Mouse (Mus musculus): ENCODE measurements at regions not wholly inside any gene's neighbourhood (a gene's known extent, or its start where the extent isn't known, plus 50 kb on each side); places are given as distances from the start of the nearest gene placed in this dataset.

GRCm38 (mm10) chr4:82154021-82154555 lies 551.5 kb downstream of the Nfib start:
- Histone ChIP-seq H3K27me3 (ENCODE audit: control insufficient read depth, insufficient read depth, low read length) (no peaks in the 10 kb centered on the region), H3K9me3 (ENCODE audit: control insufficient read depth, low read depth, low read length) (no peaks in the 10 kb centered on the region), H3K36me3 (ENCODE audit: control insufficient read depth, insufficient read depth, low read length) (no peaks in the 10 kb centered on the region), H3K4me3 (ENCODE audit: low read depth, low read length) (no peak overlapping the region), H3K4me1 (ENCODE audit: control insufficient read depth, insufficient read depth, low read length) (no peaks in the 10 kb centered on the region), H3K4me2 (replicated peaks; ENCODE audit: low read depth, low read length) (no peak overlapping the region), H3K9ac (replicated peaks; ENCODE audit: low read depth, low read length) (no peak overlapping the region), H3K27ac (ENCODE audit: low read length) (no peak overlapping the region)
- no peak for ATAC-seq (ENCODE audit: insufficient number of reproducible peaks, insufficient read depth, low FRiP score, low read depth)
- 88% methylated on average over 9 of the region's 9 CpGs for WGBS

GRCm38 (mm10) chr4:82153604-82154003 lies 551.9 kb downstream of the Nfib start:
- Histone ChIP-seq H3K27ac (ENCODE audit: low read length) (no peak overlapping the region), H3K4me3 (ENCODE audit: low read depth, low read length) (no peak overlapping the region), H3K9ac (replicated peaks; ENCODE audit: low read depth, low read length) (no peak overlapping the region), H3K4me1 (ENCODE audit: control insufficient read depth, insufficient read depth, low read length) (no peaks in the 10 kb centered on the region), H3K27me3 (ENCODE audit: control insufficient read depth, insufficient read depth, low read length) (no peaks in the 10 kb centered on the region), H3K36me3 (ENCODE audit: control insufficient read depth, insufficient read depth, low read length) (no peaks in the 10 kb centered on the region), H3K4me2 (replicated peaks; ENCODE audit: low read depth, low read length) (no peak overlapping the region), H3K9me3 (ENCODE audit: control insufficient read depth, low read depth, low read length) (no peaks in the 10 kb centered on the region)
- ATAC-seq (ENCODE audit: insufficient number of reproducible peaks, insufficient read depth, low FRiP score, low read depth): no peak
- WGBS: 65% methylated on average over 5 of the region's 5 CpGs

GRCm38 (mm10) chr4:82149957-82150356 lies 555.6 kb downstream of the Nfib start:
- WGBS: 73% methylated on average over 1 of the region's 1 CpGs
- no peaks in the 10 kb centered on the region for H3K27me3 ChIP-seq (ENCODE audit: control insufficient read depth, insufficient read depth, low read length)
- ATAC-seq (ENCODE audit: insufficient number of reproducible peaks, insufficient read depth, low FRiP score, low read depth): no peak

GRCm38 (mm10) chr4:82148129-82149064 lies 557.2 kb downstream of the Nfib start:
- Histone ChIP-seq H3K27ac (ENCODE audit: low read length) (no peak overlapping the region), H3K4me1 (ENCODE audit: control insufficient read depth, insufficient read depth, low read length) (0 out of 2 replicates have a peak, but pooled peaks cover 4% of the 10 kb centered on the region), H3K4me3 (ENCODE audit: low read depth, low read length) (no peak overlapping the region), H3K36me3 (ENCODE audit: control insufficient read depth, insufficient read depth, low read length) (no peaks in the 10 kb centered on the region), H3K9ac (replicated peaks; ENCODE audit: low read depth, low read length) (no peak overlapping the region), H3K27me3 (ENCODE audit: control insufficient read depth, insufficient read depth, low read length) (no peaks in the 10 kb centered on the region), H3K4me2 (replicated peaks; ENCODE audit: low read depth, low read length) (no peak overlapping the region), H3K9me3 (ENCODE audit: control insufficient read depth, low read depth, low read length) (no peaks in the 10 kb centered on the region)
- no peak for ATAC-seq (ENCODE audit: insufficient number of reproducible peaks, insufficient read depth, low FRiP score, low read depth)
- 45% methylated on average over 6 of the region's 6 CpGs for WGBS

More at GRCm38 (mm10) chr4:82149957-82150356, 555.6 kb downstream of the Nfib start:
- no peak overlapping the region for H3K4me2 ChIP-seq (replicated peaks; ENCODE audit: low read depth, low read length)
- H3K4me3 ChIP-seq (ENCODE audit: low read depth, low read length): no peak overlapping the region
- no peaks in the 10 kb centered on the region for H3K36me3 ChIP-seq (ENCODE audit: control insufficient read depth, insufficient read depth, low read length)
- H3K9me3 ChIP-seq (ENCODE audit: control insufficient read depth, low read depth, low read length): no peaks in the 10 kb centered on the region
- H3K9ac ChIP-seq (replicated peaks; ENCODE audit: low read depth, low read length): no peak overlapping the region
- H3K27ac ChIP-seq (ENCODE audit: low read length): no peak overlapping the region
- H3K4me1 ChIP-seq (ENCODE audit: control insufficient read depth, insufficient read depth, low read length): 0 out of 2 replicates have a peak, but pooled peaks cover 4% of the 10 kb centered on the region

GRCm38 (mm10) chr4:82142391-82142790 lies 563.2 kb downstream of the Nfib start:
- WGBS: 86% methylated on average over 3 of the region's 3 CpGs
- no peaks in the 10 kb centered on the region for H3K4me1 ChIP-seq (ENCODE audit: control insufficient read depth, insufficient read depth, low read length)
- no peaks in the 10 kb centered on the region for H3K36me3 ChIP-seq (ENCODE audit: control insufficient read depth, insufficient read depth, low read length)
- no peak for ATAC-seq (ENCODE audit: insufficient number of reproducible peaks, insufficient read depth, low FRiP score, low read depth)
- H3K4me2 ChIP-seq (replicated peaks; ENCODE audit: low read depth, low read length): no peak overlapping the region
- H3K4me3 ChIP-seq (ENCODE audit: low read depth, low read length): no peak overlapping the region
- H3K27ac ChIP-seq (ENCODE audit: low read length): no peak overlapping the region
- no peaks in the 10 kb centered on the region for H3K9me3 ChIP-seq (ENCODE audit: control insufficient read depth, low read depth, low read length)
- H3K9ac ChIP-seq (replicated peaks; ENCODE audit: low read depth, low read length): no peak overlapping the region
- H3K27me3 ChIP-seq (ENCODE audit: control insufficient read depth, insufficient read depth, low read length): no peaks in the 10 kb centered on the region

- Histone ChIP-seq H3K27ac (ENCODE audit: low read length) (no peak overlapping the region), H3K9ac (replicated peaks; ENCODE audit: low read depth, low read length) (no peak overlapping the region), H3K9me3 (ENCODE audit: control insufficient read depth, low read depth, low read length) (no peaks in the 10 kb centered on the region), H3K36me3 (ENCODE audit: control insufficient read depth, insufficient read depth, low read length) (no peaks in the 10 kb centered on the region), H3K4me3 (ENCODE audit: low read depth, low read length) (no peak overlapping the region), H3K4me1 (ENCODE audit: control insufficient read depth, insufficient read depth, low read length) (no peaks in the 10 kb centered on the region), H3K4me2 (replicated peaks; ENCODE audit: low read depth, low read length) (no peak overlapping the region), H3K27me3 (ENCODE audit: control insufficient read depth, insufficient read depth, low read length) (no peaks in the 10 kb centered on the region)
- WGBS: 91% methylated on average over 6 of the region's 6 CpGs
- ATAC-seq (ENCODE audit: insufficient number of reproducible peaks, insufficient read depth, low FRiP score, low read depth): no peak
Measured at GRCm38 (mm10) chr4:82139806-82140205, 565.7 kb downstream of the Nfib start.

- Histone ChIP-seq H3K36me3 (ENCODE audit: control insufficient read depth, insufficient read depth, low read length) (no peaks in the 10 kb centered on the region), H3K27ac (ENCODE audit: low read length) (no peak overlapping the region), H3K4me3 (ENCODE audit: low read depth, low read length) (no peak overlapping the region), H3K27me3 (ENCODE audit: control insufficient read depth, insufficient read depth, low read length) (no peaks in the 10 kb centered on the region), H3K4me1 (ENCODE audit: control insufficient read depth, insufficient read depth, low read length) (no peaks in the 10 kb centered on the region), H3K4me2 (replicated peaks; ENCODE audit: low read depth, low read length) (no peak overlapping the region), H3K9ac (replicated peaks; ENCODE audit: low read depth, low read length) (no peak overlapping the region), H3K9me3 (ENCODE audit: control insufficient read depth, low read depth, low read length) (no peaks in the 10 kb centered on the region)
- no peak for ATAC-seq (ENCODE audit: insufficient number of reproducible peaks, insufficient read depth, low FRiP score, low read depth)
- WGBS: 96% methylated on average over 1 of the region's 1 CpGs
Measured at GRCm38 (mm10) chr4:82139016-82139415, 566.5 kb downstream of the Nfib start.

GRCm38 (mm10) chr4:82132851-82133250 lies 572.7 kb downstream of the Nfib start:
- no peak overlapping the region for H3K27ac ChIP-seq (ENCODE audit: low read length)
- ATAC-seq (ENCODE audit: insufficient number of reproducible peaks, insufficient read depth, low FRiP score, low read depth): no peak
- WGBS: 79% methylated on average over 3 of the region's 3 CpGs
- no peak overlapping the region for H3K4me2 ChIP-seq (replicated peaks; ENCODE audit: low read depth, low read length)
- no peaks in the 10 kb centered on the region for H3K9me3 ChIP-seq (ENCODE audit: control insufficient read depth, low read depth, low read length)
- no peak overlapping the region for H3K4me3 ChIP-seq (ENCODE audit: low read depth, low read length)
- no peaks in the 10 kb centered on the region for H3K36me3 ChIP-seq (ENCODE audit: control insufficient read depth, insufficient read depth, low read length)
- no peaks in the 10 kb centered on the region for H3K4me1 ChIP-seq (ENCODE audit: control insufficient read depth, insufficient read depth, low read length)
- H3K9ac ChIP-seq (replicated peaks; ENCODE audit: low read depth, low read length): no peak overlapping the region
- H3K27me3 ChIP-seq (ENCODE audit: control insufficient read depth, insufficient read depth, low read length): no peaks in the 10 kb centered on the region

Data from stomach, embryonic 14.5 days (tissue).